Mouse (Mus musculus) lung, postnatal 0 days (tissue): ENCODE data around the gene Selenom.

Experiments
- CTCF ChIP-seq: IDR thresholded peaks from 2 replicates; pipeline ENCODE4 v1.5.1; 2016; ENCODE audit warnings: antibody characterized with exemption, mild to moderate bottlenecking
- EP300 ChIP-seq: IDR thresholded peaks from 2 replicates; pipeline ENCODE4 v1.6.1; 2016; ENCODE audit warnings: antibody characterized with exemption, mild to moderate bottlenecking, control low read depth

DNA sequence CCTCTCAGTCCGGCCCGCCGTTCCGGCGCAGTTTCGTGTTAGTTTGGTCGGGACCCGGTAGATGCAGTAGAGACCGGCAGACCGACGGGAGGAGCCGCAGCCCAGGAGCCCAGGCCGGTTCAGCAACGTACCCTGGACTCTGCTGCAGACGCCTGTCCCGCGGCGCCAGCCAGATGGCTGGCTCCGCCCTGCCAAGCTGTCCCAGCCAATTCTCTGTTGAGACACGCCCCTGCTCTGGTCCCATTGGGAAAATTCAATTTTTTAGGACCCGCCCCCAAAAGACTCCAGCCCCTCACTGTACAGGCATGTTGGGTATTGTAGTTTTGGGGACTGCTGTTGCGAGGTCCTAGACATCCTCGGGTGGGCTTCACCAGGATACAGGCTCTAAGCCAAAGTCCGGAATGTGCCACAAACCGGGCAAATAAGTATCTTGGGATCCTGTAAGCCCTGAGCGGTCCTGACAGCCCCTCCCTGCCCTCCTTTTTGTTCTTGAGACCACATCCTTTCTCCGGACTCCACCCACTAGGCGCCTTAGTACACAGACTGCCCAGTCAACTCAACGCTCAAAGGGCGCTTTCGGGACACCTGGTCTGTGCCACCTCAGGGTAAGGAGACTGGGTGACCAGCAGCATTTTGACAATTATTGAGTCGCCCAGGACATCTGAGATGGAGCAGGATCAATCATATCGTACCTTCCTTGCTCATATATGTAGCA is 24.8 kb downstream of the Selenom start:
- TF ChIP-seq CTCF (no peak), EP300 (peak; percentile 19; the same call in 1 of the 2 replicates)
